Comparison of ENCODE assay signal across 9 mouse cellular contexts in genomic region chr8:95432471-95432870, GRCm38 (mm10). TPM values are rescaled to one million over a fixed set of nuclear protein-coding genes. Genes with fewer than 3 reads are reported as not detected.
A peak's percentile ranks its signal among the peaks of the same experiment; 100 is the strongest.
DNase-seq lines count a peak whose midpoint lies in the region; ATAC-seq lines count a peak whose summit lies in the region.
"Had no signal": no experiment of that assay in that cellular context is flagged by ENCODE, and none has a peak within 500 bp of the region (broad histone marks: within the 10 kb centered on the region; RNA-seq: fewer than 3 reads in every experiment).

No protein-coding gene starts in this region.

- no peak for ATAC-seq in heart, embryonic 11.5 days (replicated peaks; ENCODE audit: insufficient number of reproducible peaks, low FRiP score, low TSS enrichment)
- ATAC-seq in lung, embryonic 15.5 days (ENCODE audit: borderline replicate concordance, extremely low read depth, low FRiP score, low TSS enrichment), result no peak
- no peak for ATAC-seq in intestine, embryonic 15.5 days
- ATAC-seq in neural tube, embryonic 13.5 days (ENCODE audit: low read depth), result no peak
- no peak for ATAC-seq in inflammation-experienced regulatory T-cells, adult 6 months

- H3K4me1 ChIP-seq in heart, embryonic 11.5 days (ENCODE audit: control insufficient read depth, insufficient read depth, low read length), result peaks cover 57% of the 10 kb centered on the region
- peaks cover 57% of the 10 kb centered on the region for H3K4me1 ChIP-seq in lung, embryonic 15.5 days
- peaks cover 48% of the 10 kb centered on the region for H3K4me1 ChIP-seq in intestine, embryonic 15.5 days (replicated peaks)
- peaks cover 64% of the 10 kb centered on the region for H3K4me1 ChIP-seq in neural tube, embryonic 13.5 days (replicated peaks)

- H3K4me2 ChIP-seq in heart, embryonic 11.5 days, result peak overlapping the region; percentile 80
- peak overlapping the region; percentile 72 for H3K4me2 ChIP-seq in lung, embryonic 15.5 days
- 0 out of 2 replicates have a peak overlapping the region, but pooled peaks have one; percentile 78 for H3K4me2 ChIP-seq in intestine, embryonic 15.5 days (replicated peaks)
- peak overlapping the region; percentile 74 for H3K4me2 ChIP-seq in neural tube, embryonic 13.5 days

- intact Hi-C loops in heart, postnatal 10 days (cut with DNase I), result loop anchor here (10.0 kb wide), 1 partner anchor 262 kb away; no protein-coding TSS in a partner anchor

- DNase-seq in heart, postnatal 10 days, result no peak
- no peak for DNase-seq in lung, postnatal 25 days (ENCODE audit: low spot score)
- DNase-seq in embryo, embryonic 10.5 days (ENCODE audit: low spot score), result no peak
- DNase-seq: kidney, adult 11 months had no signal

- H3K9me3 ChIP-seq in heart, embryonic 11.5 days (replicated peaks; ENCODE audit: control insufficient read depth, low read length), result no peaks in the 10 kb centered on the region
- H3K9me3 ChIP-seq in lung, embryonic 15.5 days, result no peaks in the 10 kb centered on the region
- no peaks in the 10 kb centered on the region for H3K9me3 ChIP-seq in intestine, embryonic 15.5 days
- no peaks in the 10 kb centered on the region for H3K9me3 ChIP-seq in neural tube, embryonic 13.5 days

- H3K27me3 ChIP-seq in heart, embryonic 11.5 days (ENCODE audit: control insufficient read depth, insufficient read depth, low read length), result no peaks in the 10 kb centered on the region
- H3K27me3 ChIP-seq in lung, embryonic 15.5 days, result no peaks in the 10 kb centered on the region
- no peaks in the 10 kb centered on the region for H3K27me3 ChIP-seq in intestine, embryonic 15.5 days (replicated peaks)
- no peaks in the 10 kb centered on the region for H3K27me3 ChIP-seq in neural tube, embryonic 13.5 days

- H3K9ac ChIP-seq in heart, embryonic 11.5 days (ENCODE audit: low read depth, low read length), result no peak overlapping the region; the same call in 1 of the 2 replicates
- no peak overlapping the region for H3K9ac ChIP-seq in lung, embryonic 15.5 days
- H3K9ac ChIP-seq in intestine, embryonic 15.5 days, result 0 out of 2 replicates have a peak overlapping the region, but pooled peaks have one; percentile 94
- peak overlapping the region; percentile 94 for H3K9ac ChIP-seq in neural tube, embryonic 13.5 days

- WGBS in heart, embryonic 11.5 days (ENCODE audit: insufficient replicate concordance), result 71% methylated on average over 3 of the region's 3 CpGs
- WGBS in lung, embryonic 15.5 days, result 51% methylated on average over 3 of the region's 3 CpGs
- WGBS in intestine, embryonic 15.5 days, result 53% methylated on average over 3 of the region's 3 CpGs
- WGBS in neural tube, embryonic 13.5 days, result 80% methylated on average over 3 of the region's 3 CpGs

- no peaks in the 10 kb centered on the region for H3K36me3 ChIP-seq in heart, embryonic 11.5 days (ENCODE audit: control insufficient read depth, insufficient read depth, low read length)
- H3K36me3 ChIP-seq in lung, embryonic 15.5 days, result no peaks in the 10 kb centered on the region
- H3K36me3 ChIP-seq in intestine, embryonic 15.5 days, result no peaks in the 10 kb centered on the region
- no peaks in the 10 kb centered on the region for H3K36me3 ChIP-seq in neural tube, embryonic 13.5 days

- H3K4me3 ChIP-seq in heart, embryonic 11.5 days (ENCODE audit: low read depth, low read length), result peak overlapping the region; percentile 97
- H3K4me3 ChIP-seq in lung, embryonic 15.5 days, result peak overlapping the region; percentile 96; the same call in 1 of the 2 replicates
- H3K4me3 ChIP-seq in intestine, embryonic 15.5 days (replicated peaks), result no peak overlapping the region
- H3K4me3 ChIP-seq in neural tube, embryonic 13.5 days, result peak overlapping the region; percentile 92

- H3K27ac ChIP-seq in heart, embryonic 11.5 days (ENCODE audit: low read depth, low read length), result peak overlapping the region; percentile 17; the same call in 1 of the 2 replicates
- no peak overlapping the region for H3K27ac ChIP-seq in lung, embryonic 15.5 days
- no peak overlapping the region for H3K27ac ChIP-seq in intestine, embryonic 15.5 days
- no peak overlapping the region for H3K27ac ChIP-seq in neural tube, embryonic 13.5 days (replicated peaks)

RNA-seq across cellular contexts. Expression of gene Cfap20, which starts 2.2 kb away (rescaled TPM):
- polyA plus RNA-seq in heart, embryonic 11.5 days (2014; fragmentation: Nextera tagmentation; extraction: Ambion mirVana), result 135 and 139 TPM in 2 replicates
- total RNA-seq in heart, postnatal 10 days (2021), result 10 to 100 TPM; 42.7 to 57.6 TPM
- polyA plus RNA-seq in lung, embryonic 15.5 days (2015; fragmentation: Nextera tagmentation; extraction: Ambion mirVana), result 143 and 150 TPM in 2 replicates
- 114 and 123 TPM in 2 replicates for polyA plus RNA-seq in intestine, embryonic 15.5 days (2015; fragmentation: Nextera tagmentation; extraction: Ambion mirVana)
- polyA plus RNA-seq in neural tube, embryonic 13.5 days (2015; fragmentation: Nextera tagmentation; extraction: Ambion mirVana), result 124 and 128 TPM in 2 replicates
- polyA plus RNA-seq in inflammation-experienced regulatory T-cells, adult 6 months (2017; shearing (Covaris generic)), result 10 to 100 TPM; 55.7 to 72.2 (median 70.1) TPM

RNA-seq across cellular contexts. Expression of gene Csnk2a2, which starts 57.4 kb away (rescaled TPM):
- 12.1 and 16.0 TPM in 2 replicates for polyA plus RNA-seq in heart, embryonic 11.5 days (2014; fragmentation: Nextera tagmentation; extraction: Ambion mirVana)
- total RNA-seq in heart, postnatal 10 days (2021), result 10 to 100 TPM; 44.3 to 44.7 TPM
- polyA plus RNA-seq in lung, embryonic 15.5 days (2015; fragmentation: Nextera tagmentation; extraction: Ambion mirVana), result 9.6 and 11.3 TPM in 2 replicates
- 10.5 and 11.5 TPM in 2 replicates for polyA plus RNA-seq in intestine, embryonic 15.5 days (2015; fragmentation: Nextera tagmentation; extraction: Ambion mirVana)
- polyA plus RNA-seq in neural tube, embryonic 13.5 days (2015; fragmentation: Nextera tagmentation; extraction: Ambion mirVana), result 8.0 and 8.6 TPM in 2 replicates
- 10 to 100 TPM; 10.6 to 16.8 (median 12.5) TPM for polyA plus RNA-seq in inflammation-experienced regulatory T-cells, adult 6 months (2017; shearing (Covaris generic))

Comparison
In these comparisons a context has a peak if more than half of its experiments do, and no peak if none do; other contexts are left out.
1. H3K9ac ChIP-seq: peak in intestine, embryonic 15.5 days (single experiment) and neural tube, embryonic 13.5 days (single experiment); none in heart, embryonic 11.5 days (single experiment) and lung, embryonic 15.5 days (single experiment).
2. Peak in every context shown above with its lines, with median percentiles within 50 percentile points of each other: H3K4me2 ChIP-seq.